Mouse (Mus musculus) liver (tissue): ENCODE measurements around the gene Esrp2.

Experiments
- DNase-seq: peaks from one replicate; pipeline ENCODE4 v3.0.0-alpha.2; 2020; ENCODE audit warnings: mixed read lengths

Gene Esrp2

GRCm38 (mm10) chr8:106146014-106146413 is 9.2 kb upstream of the Esrp2 start:
- no peak for DNase-seq

- DNase-seq, result no peak
Observed at GRCm38 (mm10) chr8:106145331-106145730, 8.6 kb upstream of the Esrp2 start.

- DNase-seq, result peak; percentile 79
Observed at GRCm38 (mm10) chr8:106140769-106141168, 4.0 kb upstream of the Esrp2 start.

GRCm38 (mm10) chr8:106140191-106140590 is 3.4 kb upstream of the Esrp2 start:
- no peak for DNase-seq

- DNase-seq, result no peak
Observed at GRCm38 (mm10) chr8:106138616-106139015, 1.8 kb upstream of the Esrp2 start.

- DNase-seq, result peak; percentile 70
Observed at GRCm38 (mm10) chr8:106137906-106138477, 1.2 kb upstream of the Esrp2 start.

- DNase-seq, result no peak
Observed at GRCm38 (mm10) chr8:106137218-106137905, 588 bp upstream of the Esrp2 start.

- no peak for DNase-seq
Observed at GRCm38 (mm10) chr8:106135672-106136071, 1.1 kb downstream of the Esrp2 start.

GRCm38 (mm10) chr8:106134751-106135571 is 1.8 kb downstream of the Esrp2 start:
- DNase-seq, result peak; percentile 52

- no peak for DNase-seq
Observed at GRCm38 (mm10) chr8:106133946-106134345, 2.8 kb downstream of the Esrp2 start.

GRCm38 (mm10) chr8:106133526-106133925 is 3.2 kb downstream of the Esrp2 start:
- no peak for DNase-seq

- no peak for DNase-seq
Observed at GRCm38 (mm10) chr8:106132356-106132755, 4.4 kb downstream of the Esrp2 start.

- no peak for DNase-seq
Observed at GRCm38 (mm10) chr8:106131488-106132222, 5.1 kb downstream of the Esrp2 start.

GRCm38 (mm10) chr8:106131021-106131420 is 5.8 kb downstream of the Esrp2 start:
- no peak for DNase-seq

- DNase-seq, result no peak
Observed at GRCm38 (mm10) chr8:106130505-106130904, 6.3 kb downstream of the Esrp2 start.

- DNase-seq, result no peak
Observed at GRCm38 (mm10) chr8:106129997-106130396, 6.8 kb downstream of the Esrp2 start.

GRCm38 (mm10) chr8:106129232-106129930 is 7.4 kb downstream of the Esrp2 start:
- no peak for DNase-seq

GRCm38 (mm10) chr8:106127882-106128410 is 8.8 kb downstream of the Esrp2 start:
- DNase-seq, result no peak

- DNase-seq, result no peak
Observed at GRCm38 (mm10) chr8:106127054-106127453, 9.7 kb downstream of the Esrp2 start.

- no peak for DNase-seq
Observed at GRCm38 (mm10) chr8:106126055-106126454, 10.7 kb downstream of the Esrp2 start.

GRCm38 (mm10) chr8:106123443-106123842 is 13.3 kb downstream of the Esrp2 start:
- no peak for DNase-seq

- DNase-seq, result peak; percentile 73
Observed at GRCm38 (mm10) chr8:106115897-106116296, 20.9 kb downstream of the Esrp2 start.
